Mouse (Mus musculus) heart, postnatal 0 days (tissue): ENCODE results near the gene Ccr6. TPM values are rescaled to one million over a fixed set of nuclear protein-coding genes. Genes with fewer than 3 reads are reported as not detected.

Source experiments
- ATAC-seq: fragments of 200-750 bp; cut with Nextera tagmentation; 2 replicates; pipeline ENCODE4 v1.8.0; 2017; ENCODE audit warnings: low read depth, moderate number of reproducible peaks, moderate library complexity; ENCODE audit not compliant: insufficient read depth
- DNase-seq: peaks from one replicate; pipeline ENCODE4 v3.0.0-alpha.2; 2016; ENCODE audit warnings: low spot score
- H3K27ac ChIP-seq: fragments of 300-500 bp; sonication (generic); 2 replicates; pipeline ENCODE4 v1.5.1; 2014; ENCODE audit warnings: low read depth, mild to moderate bottlenecking
- H3K27me3 ChIP-seq: fragments of 300-500 bp; sonication (generic); 2 replicates; pipeline ENCODE4 v1.6.1; 2014; ENCODE audit warnings: low read length, mixed read lengths; ENCODE audit not compliant: control insufficient read depth, insufficient read depth
- H3K36me3 ChIP-seq: fragments of 300-500 bp; sonication (generic); replicated peaks from 2 replicates; pipeline ENCODE4 v1.6.1; 2014; ENCODE audit warnings: low read length, mixed read lengths; ENCODE audit not compliant: control insufficient read depth, insufficient read depth
- H3K4me1 ChIP-seq: fragments of 300-500 bp; sonication (generic); 2 replicates; pipeline ENCODE4 v1.6.1; 2014; ENCODE audit warnings: antibody characterized with exemption; ENCODE audit not compliant: control insufficient read depth, insufficient read depth
- H3K4me2 ChIP-seq: fragments of 300-500 bp; sonication (generic); 2 replicates; pipeline ENCODE4 v1.6.1; 2014; ENCODE audit warnings: low read depth, mild to moderate bottlenecking, low read length, moderate library complexity
- H3K4me3 ChIP-seq: fragments of 300-500 bp; sonication (generic); 2 replicates; pipeline ENCODE4 v1.5.1; 2014; ENCODE audit warnings: low read depth, low read length
- H3K9ac ChIP-seq: fragments of 300-500 bp; sonication (generic); replicated peaks from 2 replicates; pipeline ENCODE4 v1.6.1; 2014; ENCODE audit warnings: low read depth, low read length, mixed read lengths
- H3K9me3 ChIP-seq: fragments of 300-500 bp; sonication (generic); replicated peaks from 2 replicates; pipeline ENCODE4 v1.6.1; 2016; ENCODE audit warnings: low read length; ENCODE audit not compliant: control insufficient read depth
- CTCF ChIP-seq: IDR thresholded peaks from 2 replicates; pipeline ENCODE4 v1.5.1; 2016; ENCODE audit warnings: antibody characterized with exemption, control low read depth, low read depth
- EP300 ChIP-seq: IDR thresholded peaks from 2 replicates; pipeline ENCODE4 v1.6.1; 2016; ENCODE audit warnings: antibody characterized with exemption, low read depth
- WGBS: fragments of 180-500 bp; shearing (Covaris S2); extraction: QIAGEN DNeasy Blood & Tissue Kit; methylation state at CpG from one replicate; pipeline ENCODE4 v1.1.7; 2014; 5-methylcytosine and 5-hydroxymethylcytosine counted together
- polyA plus RNA-seq: library from polyadenylated mRNA; unstranded; fragments of >200 nt; fragmentation: Nextera tagmentation; extraction: Ambion mirVana; gene quantifications from 2 replicates; pipeline ENCODE4 v1.2.1, GENCODE M21; 2015
- total RNA-seq: library from RNA; depleted of rRNA; stranded (reverse); fragments of >200 nt; gene quantifications from 2 replicates; pipeline ENCODE4 v1.2.3, GENCODE M21; 2014; ENCODE audit warnings: low replicate concordance; rRNA removed

The Ccr6 gene
- not detected in 2 replicates for total RNA-seq
- not detected in 2 replicates for polyA plus RNA-seq

- no peak for ATAC-seq
- no peak within 1 kb of the TSS for H3K9ac ChIP-seq
- TF ChIP-seq CTCF (no peak), EP300 (no peak)
- H3K4me3 ChIP-seq = no peak within 1 kb of the TSS
- 69% methylated on average over 3 of the region's 3 CpGs for WGBS
- DNase-seq = no peak
- no peak within 1 kb of the TSS for H3K27ac ChIP-seq
- no peaks in the 10 kb centered on the region for H3K4me1 ChIP-seq
- no peaks in the 10 kb centered on the region for H3K27me3 ChIP-seq
- no peaks in the 10 kb centered on the region for H3K36me3 ChIP-seq
- H3K4me2 ChIP-seq = no peak within 1 kb of the TSS
- no peaks in the 10 kb centered on the region for H3K9me3 ChIP-seq
These were observed at the start of gene Ccr6 for GRCm38 (mm10) chr17:8235743-8236142. Ccr6 (plus strand) TSS chr17:8236043.

- Histone ChIP-seq H3K9me3 (no peaks in the 10 kb centered on the region), H3K9ac (no peak overlapping the region), H3K27me3 (no peaks in the 10 kb centered on the region), H3K27ac (no peak overlapping the region), H3K36me3 (peaks cover 75% of the 10 kb centered on the region), H3K4me1 (no peaks in the 10 kb centered on the region), H3K4me2 (no peak overlapping the region), H3K4me3 (no peak overlapping the region)
- DNase-seq = no peak
- 54% methylated on average over 8 of the region's 8 CpGs for WGBS
- TF ChIP-seq CTCF = no peak
- no peak for TF ChIP-seq EP300
- ATAC-seq = no peak
These were observed 42.2 kb upstream of the Ccr6 start for GRCm38 (mm10) chr17:8193678-8194077.

DNA sequence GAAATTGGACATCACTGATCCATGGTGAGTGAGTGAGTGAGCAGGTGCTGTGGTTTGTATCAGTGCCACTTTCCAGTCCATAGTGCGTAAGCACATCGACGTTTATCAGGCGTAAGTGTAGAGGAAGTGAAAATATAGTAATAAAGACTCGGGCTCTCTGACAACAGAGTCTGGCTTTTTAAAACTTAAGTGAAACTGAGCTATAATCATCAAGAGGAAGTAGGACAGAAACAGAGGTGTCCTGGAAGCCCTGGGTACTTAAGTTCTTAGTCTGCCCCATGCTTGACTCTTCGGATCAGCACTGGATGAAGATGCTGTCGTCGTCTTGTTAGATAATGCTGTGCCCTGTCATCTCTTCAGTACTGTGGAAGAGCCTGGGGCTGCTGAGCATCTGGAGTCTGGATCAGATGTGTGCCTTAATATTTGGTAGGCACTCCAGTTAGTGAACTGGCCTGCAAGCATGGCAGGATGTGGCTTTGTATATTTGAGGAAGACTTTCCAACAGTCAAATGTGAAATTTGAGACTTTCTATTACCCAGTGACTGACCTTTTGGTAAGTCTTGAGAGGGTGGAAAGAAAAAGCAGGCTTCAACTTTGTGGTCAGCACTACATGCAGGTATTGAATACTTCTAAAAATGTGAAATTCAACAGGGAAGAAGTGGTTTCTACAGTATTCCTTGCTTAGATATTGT, 40.0 kb upstream of the Ccr6 start:
- Histone ChIP-seq H3K9me3 (no peaks in the 10 kb centered on the region), H3K27me3 (no peaks in the 10 kb centered on the region), H3K36me3 (peaks cover 54% of the 10 kb centered on the region), H3K4me1 (no peaks in the 10 kb centered on the region), H3K4me3 (no peak overlapping the region), H3K4me2 (no peak overlapping the region), H3K27ac (no peak overlapping the region), H3K9ac (no peak overlapping the region)
- WGBS = 70% methylated on average over 8 of the region's 8 CpGs
- no peak for ATAC-seq
- TF ChIP-seq EP300 = no peak
- no peak for TF ChIP-seq CTCF
- DNase-seq = no peak

GRCm38 (mm10) chr17:8197652-8198051, 38.2 kb upstream of the Ccr6 start:
- no peak for ATAC-seq
- 73% methylated on average over 3 of the region's 3 CpGs for WGBS
- no peaks in the 10 kb centered on the region for H3K9me3 ChIP-seq
- H3K36me3 ChIP-seq = peaks cover 38% of the 10 kb centered on the region
- H3K27me3 ChIP-seq = no peaks in the 10 kb centered on the region
- DNase-seq = peak; percentile 11
- H3K4me1 ChIP-seq = no peaks in the 10 kb centered on the region
- no peak overlapping the region for H3K4me3 ChIP-seq
- no peak overlapping the region for H3K4me2 ChIP-seq
- H3K27ac ChIP-seq = no peak overlapping the region
- peak; percentile 23; the same call in 1 of the 2 replicates for TF ChIP-seq CTCF
- TF ChIP-seq EP300 = no peak
- H3K9ac ChIP-seq = no peak overlapping the region

DNA sequence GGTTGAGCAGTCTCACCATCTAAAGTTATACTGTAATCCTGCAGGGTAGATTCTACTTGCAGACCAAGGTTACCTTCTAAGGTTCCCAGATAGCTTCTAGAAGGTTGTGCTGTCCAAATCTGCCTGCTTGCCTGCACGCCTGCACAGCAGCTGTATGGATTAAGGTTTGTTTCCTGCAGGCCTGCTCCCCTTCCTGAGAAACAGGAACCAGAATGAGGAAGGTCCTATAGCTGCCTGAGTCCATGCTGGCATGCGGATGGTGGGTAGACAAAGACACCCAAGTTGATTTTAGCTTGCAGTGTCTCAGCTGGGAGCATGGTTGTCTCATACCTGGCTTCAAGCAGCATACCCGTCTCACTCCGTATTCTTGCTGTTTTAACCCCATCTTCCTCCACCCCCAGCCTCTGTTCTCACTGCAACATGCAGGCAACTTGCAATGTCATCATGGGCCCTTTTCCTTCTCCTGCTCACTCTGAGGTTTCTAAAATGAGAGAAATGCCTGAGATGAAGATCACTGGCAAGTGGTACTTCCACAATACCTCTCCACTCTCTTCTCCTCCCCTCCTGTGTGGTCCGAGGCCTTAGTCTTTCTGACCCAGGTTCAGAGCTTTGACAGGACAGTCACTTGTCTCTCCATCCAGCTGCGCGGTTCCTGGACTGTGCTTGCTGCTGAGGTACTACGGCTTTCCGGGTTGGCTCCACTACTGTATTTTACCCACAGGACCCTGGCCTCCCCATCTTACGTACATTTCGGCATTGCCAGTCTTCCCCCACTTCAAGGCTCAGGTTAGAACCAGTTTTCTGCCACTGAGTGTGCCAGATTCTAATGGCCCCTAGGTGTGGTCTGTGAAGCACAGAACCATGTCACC, 36.5 kb upstream of the Ccr6 start:
- WGBS = 84% methylated on average over 11 of the region's 11 CpGs
- ATAC-seq = no peak
- DNase-seq = no peak
- Histone ChIP-seq H3K27me3 (no peaks in the 10 kb centered on the region), H3K4me3 (no peak overlapping the region), H3K4me1 (no peaks in the 10 kb centered on the region), H3K36me3 (peaks cover 27% of the 10 kb centered on the region), H3K9me3 (no peaks in the 10 kb centered on the region), H3K27ac (no peak overlapping the region), H3K4me2 (no peak overlapping the region), H3K9ac (no peak overlapping the region)
- TF ChIP-seq CTCF (no peak), EP300 (no peak)
